Mouse (Mus musculus): Measurements from ENCODE around the gene Olfr427.
"Not testable (repeated sequence)": the region's sequence is repeated elsewhere in the genome, so short reads cannot be mapped to it uniquely, and the experiment has no call there.

DNA sequence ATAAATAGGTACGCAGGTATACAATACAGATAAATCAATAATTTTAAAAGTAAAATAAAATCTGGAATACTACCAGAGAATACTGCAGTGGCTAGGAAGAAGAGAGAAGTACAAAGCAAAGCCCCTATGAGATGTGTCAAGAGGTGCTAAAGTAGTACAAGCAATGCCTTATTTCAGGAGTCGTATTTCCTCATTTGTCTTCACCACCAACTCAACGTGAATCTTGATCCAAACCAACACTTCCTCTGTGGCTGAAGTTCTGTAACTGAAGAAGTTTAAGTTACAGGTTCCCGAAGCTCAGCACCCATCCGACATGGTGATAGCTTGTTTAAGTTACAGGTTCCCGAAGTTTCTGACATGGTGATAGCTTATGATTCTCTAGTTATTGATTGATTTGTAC lies 48.5 kb upstream of the Olfr427 start:
- not testable (repeated sequence) for TF ChIP-seq CTCF (IDR thresholded peaks at IDR 0.05; ENCODE audit: extremely low read depth, insufficient read depth, insufficient read length, insufficient replicate concordance); POLR2A (IDR thresholded peaks at IDR 0.05; ENCODE audit: low read depth, low read length)
